Mouse (Mus musculus) intestine, postnatal 0 days (tissue): ENCODE data around the gene Nmbr. TPM values are rescaled to one million over a fixed set of nuclear protein-coding genes. Genes with fewer than 3 reads are reported as not detected.

ENCODE experiments used
- ATAC-seq: fragments of 200-750 bp; cut with Nextera tagmentation; 2 replicates; pipeline ENCODE4 v1.8.0; 2017; ENCODE audit warnings: mild to moderate bottlenecking, moderate TSS enrichment, moderate library complexity
- H3K27ac ChIP-seq: fragments of 300-500 bp; sonication (generic); 2 replicates; pipeline ENCODE4 v1.5.1; 2014; ENCODE audit warnings: mild to moderate bottlenecking, low read depth, low read length, moderate library complexity
- H3K27me3 ChIP-seq: fragments of 300-500 bp; sonication (generic); replicated peaks from 2 replicates; pipeline ENCODE4 v1.6.1; 2014; ENCODE audit warnings: low read length, mixed read lengths; ENCODE audit not compliant: control insufficient read depth, insufficient read depth
- H3K36me3 ChIP-seq: fragments of 300-500 bp; sonication (generic); 2 replicates; pipeline ENCODE4 v1.6.1; 2014; ENCODE audit warnings: mild to moderate bottlenecking, moderate library complexity; ENCODE audit not compliant: control insufficient read depth, insufficient read depth
- H3K4me1 ChIP-seq: fragments of 300-500 bp; sonication (generic); replicated peaks from 2 replicates; pipeline ENCODE4 v1.6.1; 2014; ENCODE audit warnings: antibody characterized with exemption, low read length, mixed read lengths; ENCODE audit not compliant: control insufficient read depth, insufficient read depth
- H3K4me2 ChIP-seq: fragments of 300-500 bp; sonication (generic); replicated peaks from 2 replicates; pipeline ENCODE4 v1.6.1; 2014; ENCODE audit warnings: low read depth, mild to moderate bottlenecking, moderate library complexity
- H3K4me3 ChIP-seq: fragments of 300-500 bp; sonication (generic); 2 replicates; pipeline ENCODE4 v1.5.1; 2014; ENCODE audit warnings: low read depth, low read length
- H3K9ac ChIP-seq: fragments of 300-500 bp; sonication (generic); 2 replicates; pipeline ENCODE4 v1.6.1; 2014; ENCODE audit warnings: mild to moderate bottlenecking, low read depth, low read length
- H3K9me3 ChIP-seq: fragments of 300-500 bp; sonication (generic); 2 replicates; pipeline ENCODE4 v1.6.1; 2016; ENCODE audit warnings: mixed run types; ENCODE audit not compliant: control insufficient read depth
- CTCF ChIP-seq: sonication (generic); IDR thresholded peaks from 2 replicates; pipeline ENCODE4 v1.5.1; 2016; ENCODE audit warnings: low read depth, mild to moderate bottlenecking, control low read depth, antibody characterized with exemption, moderate library complexity
- WGBS: fragments of 180-500 bp; shearing (Covaris S2); extraction: QIAGEN DNeasy Blood & Tissue Kit; methylation state at CpG from one replicate; pipeline ENCODE4 v1.1.7; 2014; 5-methylcytosine and 5-hydroxymethylcytosine counted together
- polyA plus RNA-seq: library from polyadenylated mRNA; unstranded; fragments of >200 nt; fragmentation: Nextera tagmentation; extraction: Ambion mirVana; gene quantifications from 2 replicates; pipeline ENCODE4 v1.2.1, GENCODE M21; 2015

Gene Nmbr
- 0.37 TPM in 1 of 2 replicates, not detected in the other for polyA plus RNA-seq

GRCm38 (mm10) chr10:14705072-14706066 lies at the start of gene Nmbr, which contains the start of gene Vta1:
Nmbr (plus strand) TSS chr10:14705591.
Vta1 (minus strand) TSS chr10:14705560.
- Histone ChIP-seq H3K4me3 (peak within 1 kb of the TSS; percentile 98), H3K9me3 (no peaks in the 10 kb centered on the region), H3K36me3 (no peaks in the 10 kb centered on the region), H3K27me3 (no peaks in the 10 kb centered on the region), H3K4me2 (peak within 1 kb of the TSS; percentile 64), H3K9ac (peak within 1 kb of the TSS; percentile 75), H3K4me1 (0 out of 2 replicates have a peak, but pooled peaks cover 8% of the 10 kb centered on the region), H3K27ac (peak within 1 kb of the TSS; percentile 70)
- peak; percentile 95 for TF ChIP-seq CTCF
- under 1% methylated on average over 50 of the region's 50 CpGs for WGBS
- peak; percentile 99 for ATAC-seq

DNA sequence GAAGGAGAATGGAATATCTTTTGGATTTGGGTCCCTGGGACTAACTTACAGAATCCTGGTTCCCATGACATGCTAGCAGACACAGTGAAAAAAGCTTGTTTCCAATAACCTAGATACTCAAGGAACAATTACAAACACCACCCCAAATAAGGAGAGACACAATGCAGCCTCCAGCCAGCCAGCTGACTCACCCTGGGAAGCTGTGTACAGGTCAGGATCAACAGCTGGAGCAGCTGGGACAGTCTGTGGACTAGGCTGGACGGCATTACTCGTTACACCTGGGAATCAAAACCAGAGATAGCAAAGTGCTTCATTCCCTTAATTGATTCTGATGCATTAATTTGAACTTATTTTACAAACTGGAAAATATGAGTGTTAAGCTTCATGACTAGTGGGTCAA lies 44.5 kb upstream of the Nmbr start:
- WGBS, result 82% methylated on average over 2 of the region's 2 CpGs
- Histone ChIP-seq H3K36me3 (peaks cover 24% of the 10 kb centered on the region), H3K27me3 (no peaks in the 10 kb centered on the region), H3K4me1 (no peaks in the 10 kb centered on the region), H3K4me3 (no peak overlapping the region), H3K9me3 (no peaks in the 10 kb centered on the region), H3K27ac (no peak overlapping the region), H3K4me2 (no peak overlapping the region), H3K9ac (no peak overlapping the region)
- TF ChIP-seq CTCF, result no peak
- ATAC-seq, result no peak

GRCm38 (mm10) chr10:14666147-14666546 lies 39.2 kb upstream of the Nmbr start:
- Histone ChIP-seq H3K4me3 (no peak overlapping the region), H3K4me2 (no peak overlapping the region), H3K36me3 (peaks cover 21% of the 10 kb centered on the region), H3K9ac (no peak overlapping the region), H3K9me3 (no peaks in the 10 kb centered on the region), H3K27me3 (no peaks in the 10 kb centered on the region), H3K27ac (no peak overlapping the region), H3K4me1 (no peaks in the 10 kb centered on the region)
- no peak for ATAC-seq
- WGBS, result 89% methylated on average over 2 of the region's 2 CpGs
- no peak for TF ChIP-seq CTCF

GRCm38 (mm10) chr10:14685663-14686062 lies 19.7 kb upstream of the Nmbr start:
- Histone ChIP-seq H3K4me1 (no peaks in the 10 kb centered on the region), H3K27me3 (no peaks in the 10 kb centered on the region), H3K36me3 (peaks cover 6% of the 10 kb centered on the region; the same call in 1 of the 2 replicates), H3K9me3 (no peaks in the 10 kb centered on the region), H3K9ac (no peak overlapping the region), H3K4me3 (no peak overlapping the region), H3K4me2 (no peak overlapping the region), H3K27ac (no peak overlapping the region)
- no peak for ATAC-seq
- 96% methylated on average over 1 of the region's 1 CpGs for WGBS
- peak; percentile 38 for TF ChIP-seq CTCF

GRCm38 (mm10) chr10:14688785-14689442 lies 16.5 kb upstream of the Nmbr start:
- ATAC-seq, result no peak
- H3K9me3 ChIP-seq, result no peaks in the 10 kb centered on the region
- WGBS, result 74% methylated on average over 6 of the region's 6 CpGs
- H3K4me1 ChIP-seq, result no peaks in the 10 kb centered on the region
- peaks cover 5% of the 10 kb centered on the region; the same call in 1 of the 2 replicates for H3K36me3 ChIP-seq
- H3K4me2 ChIP-seq, result no peak overlapping the region
- no peak overlapping the region for H3K27ac ChIP-seq
- no peak for TF ChIP-seq CTCF
- no peak overlapping the region for H3K4me3 ChIP-seq
- H3K9ac ChIP-seq, result no peak overlapping the region
- no peaks in the 10 kb centered on the region for H3K27me3 ChIP-seq

- 84% methylated on average over 3 of the region's 3 CpGs for WGBS
- Histone ChIP-seq H3K4me3 (no peak overlapping the region), H3K9me3 (no peaks in the 10 kb centered on the region), H3K4me2 (no peak overlapping the region), H3K4me1 (no peaks in the 10 kb centered on the region), H3K36me3 (no peaks in the 10 kb centered on the region; the same call in 1 of the 2 replicates), H3K27ac (no peak overlapping the region), H3K27me3 (no peaks in the 10 kb centered on the region), H3K9ac (no peak overlapping the region)
- ATAC-seq, result no peak
- TF ChIP-seq CTCF, result no peak
These were observed 15.0 kb upstream of the Nmbr start for GRCm38 (mm10) chr10:14690349-14690748.
